Mouse (Mus musculus) adrenal gland, postnatal 14 days (tissue): ENCODE results near the gene Ndufaf2. TPM values are rescaled to one million over a fixed set of nuclear protein-coding genes. Genes with fewer than 3 reads are reported as not detected.

Source experiments
- DNase-seq: peaks from one replicate; pipeline ENCODE4 v3.0.0; 2021; ENCODE audit warnings: mixed read lengths
- total RNA-seq: library from RNA; stranded (reverse); gene quantifications from 2 replicates; pipeline ENCODE4 v1.2.3, GENCODE M21; 2021

The Ndufaf2 gene
- total RNA-seq, 1 experiment from 2014 or later, result 40.5 TPM

DNA sequence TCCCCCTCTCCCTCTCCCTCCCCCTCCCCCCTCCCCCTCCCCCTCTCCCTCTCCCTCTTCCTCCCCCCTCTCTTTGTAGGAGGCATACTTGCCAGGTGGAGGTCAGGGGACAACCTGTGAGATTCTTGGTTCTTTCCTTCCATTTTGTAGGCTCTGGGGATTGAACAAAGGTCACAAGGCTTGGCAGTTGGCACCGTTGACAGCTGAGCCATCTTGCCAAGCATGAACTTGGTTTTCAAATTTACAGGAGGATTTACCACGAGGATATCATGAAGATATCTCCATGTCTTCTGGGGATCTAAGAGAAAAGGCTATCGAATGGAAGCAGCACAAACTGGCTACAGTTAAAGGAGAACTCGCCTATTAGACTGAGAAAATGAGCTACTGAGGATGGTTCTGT is 196.9 kb downstream of the Ndufaf2 start:
- no peak for DNase-seq

DNA sequence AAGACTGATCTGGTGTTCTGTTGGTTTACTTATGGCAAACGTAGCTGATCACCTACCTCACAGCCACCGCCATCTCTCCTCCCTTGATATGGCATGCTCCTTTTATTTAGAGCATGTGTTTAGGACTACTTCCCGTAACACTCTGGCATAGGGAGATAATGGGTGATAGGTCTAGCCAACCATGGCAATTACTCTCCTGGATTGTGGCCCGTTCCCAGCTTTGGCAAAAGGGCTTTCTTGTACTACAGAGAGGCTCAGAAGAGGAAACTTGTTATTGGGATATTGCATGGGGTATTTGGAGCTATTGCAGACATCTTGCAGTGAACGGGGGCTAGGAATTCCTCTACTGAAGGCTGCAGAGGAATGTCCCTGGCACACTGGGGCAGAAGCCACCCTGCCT is 197.9 kb downstream of the Ndufaf2 start:
- DNase-seq, result peak; percentile 51

DNA sequence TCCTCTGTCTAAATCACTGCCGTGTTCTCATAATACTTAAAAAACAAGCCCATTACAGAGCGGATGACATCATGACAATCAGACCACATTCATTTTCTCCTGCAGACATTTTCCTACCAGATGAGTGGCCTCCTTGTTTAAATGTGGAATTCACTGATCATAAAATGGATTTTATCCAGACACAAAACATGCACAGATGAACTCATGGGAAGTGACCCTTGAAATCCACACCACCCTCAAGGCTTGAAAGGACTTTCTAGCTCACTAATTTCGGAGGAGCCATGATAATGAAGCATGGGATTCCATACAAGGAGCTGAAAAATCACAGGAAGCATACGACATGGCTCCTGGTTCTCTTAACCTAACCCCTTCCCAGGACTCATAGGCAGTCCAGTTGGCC is 198.5 kb downstream of the Ndufaf2 start:
- no peak for DNase-seq

DNA sequence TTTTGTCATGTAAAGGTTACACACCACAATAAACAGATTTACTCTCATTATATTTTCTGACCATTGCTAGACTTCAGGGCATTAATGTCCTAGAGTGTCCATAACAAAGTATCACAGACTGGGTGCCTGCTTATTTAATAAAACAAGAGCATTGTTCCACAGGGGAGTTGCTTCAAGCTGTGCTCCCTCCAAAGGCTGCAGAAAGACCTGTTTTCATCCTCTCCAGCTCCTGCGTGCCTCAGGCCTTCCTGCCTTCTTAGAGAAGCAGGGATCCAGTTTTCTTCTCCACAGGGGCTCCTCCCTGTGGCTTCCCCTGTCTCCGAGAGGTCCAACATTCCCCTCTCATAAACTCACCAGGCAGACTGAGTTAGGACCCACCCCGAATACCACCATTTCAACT is 202.2 kb downstream of the Ndufaf2 start:
- DNase-seq, result no peak

DNA sequence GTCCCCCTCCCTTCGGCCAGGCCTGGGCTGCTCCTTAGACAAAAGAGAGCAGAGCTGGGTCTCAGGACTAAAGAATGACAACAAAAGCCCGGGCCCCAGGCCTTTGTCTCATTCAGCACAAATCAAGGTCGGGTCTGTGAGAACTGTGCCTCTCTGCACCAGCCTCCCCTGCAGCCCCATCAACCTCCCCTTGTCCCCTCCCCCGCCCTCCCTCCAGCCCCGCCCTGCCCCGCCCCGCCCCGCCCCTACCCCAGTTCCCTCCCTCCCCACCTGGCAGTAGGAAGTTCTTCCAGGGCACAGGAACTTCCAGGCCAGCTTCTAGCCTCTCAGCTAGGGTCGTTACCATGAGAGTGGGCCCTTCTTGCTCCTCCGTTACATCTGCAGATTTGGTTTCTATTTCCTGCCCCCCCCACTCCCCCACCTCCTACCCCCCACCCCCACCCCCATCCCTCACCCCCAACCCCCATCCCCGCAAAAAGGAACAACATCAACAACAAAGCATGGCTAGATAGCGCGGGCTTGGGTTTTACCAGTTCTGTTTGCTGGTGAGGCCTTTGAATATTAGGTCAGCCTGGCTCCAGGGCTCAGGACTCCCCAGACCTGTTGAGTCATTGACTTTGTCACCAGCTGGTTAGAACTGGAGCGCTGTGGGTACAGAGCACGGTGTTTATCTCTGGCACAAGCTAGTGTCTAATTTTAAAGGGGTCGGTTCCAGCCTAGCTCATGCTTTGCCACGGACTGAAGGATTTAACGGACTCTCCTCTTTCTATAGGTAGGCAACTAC is 202.9 kb downstream of the Ndufaf2 start:
- peak; percentile 67 for DNase-seq

DNA sequence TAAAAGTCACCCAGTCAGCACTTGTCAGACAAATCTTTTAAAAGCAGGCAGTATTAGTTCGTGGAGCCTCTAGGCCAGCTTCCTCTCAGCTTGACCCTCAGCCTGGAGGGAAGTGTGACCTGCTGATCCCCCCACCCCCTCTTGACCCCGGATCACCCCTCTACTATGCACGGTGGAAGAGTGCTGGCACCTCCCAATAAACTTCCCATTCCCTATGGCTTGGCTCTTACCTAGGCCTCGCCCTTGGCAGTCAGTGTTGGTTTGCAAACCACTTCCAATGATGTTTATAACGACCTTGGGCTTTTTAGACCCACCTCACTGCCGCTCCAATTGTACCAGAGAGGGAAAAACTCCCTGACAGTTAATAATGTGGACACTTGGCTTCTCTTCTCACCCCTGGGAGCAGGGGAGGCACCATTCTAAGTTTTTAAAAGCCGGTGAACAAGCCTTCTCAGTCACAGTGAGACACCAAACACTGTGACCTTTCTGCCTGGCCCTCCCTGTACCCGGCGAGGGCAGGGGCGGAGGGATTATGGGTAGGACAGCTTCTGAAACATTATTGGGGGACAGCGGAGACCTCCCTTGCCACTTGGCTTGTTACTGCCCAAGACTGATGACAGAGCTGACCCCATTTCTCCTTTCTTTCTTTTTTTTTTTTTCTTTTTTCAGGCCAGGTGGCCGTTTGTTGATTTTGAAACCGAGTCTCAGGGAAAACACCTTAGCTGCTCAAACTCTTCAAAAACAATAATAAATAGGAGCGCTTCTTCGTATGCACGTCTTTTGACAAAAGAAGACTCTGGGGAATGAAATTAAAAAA is 203.8 kb downstream of the Ndufaf2 start:
- DNase-seq, result no peak

DNA sequence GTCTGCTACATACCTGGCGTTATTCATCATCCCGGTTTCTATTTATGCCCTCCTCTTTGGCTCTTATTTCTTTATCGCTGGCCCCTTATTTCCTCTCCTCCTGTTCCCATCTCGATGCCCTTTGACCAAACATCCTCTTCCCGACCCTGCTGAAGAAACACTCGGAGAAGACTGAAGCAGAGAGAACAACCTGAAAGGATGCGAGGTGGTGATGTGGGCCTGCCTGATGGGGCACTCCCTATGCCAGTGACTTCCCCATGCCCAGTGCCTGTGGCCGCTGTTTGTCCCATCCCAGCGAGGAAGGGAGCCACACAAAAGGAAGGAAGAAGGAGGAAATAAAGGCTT is 204.4 kb downstream of the Ndufaf2 start:
- DNase-seq, result no peak

Other genes starting within 250 kb of the Ndufaf2 start
- 41.1 and 42.2 TPM in 2 replicates for gene Smim15, start 114.2 kb downstream of the Ndufaf2 start, total RNA-seq
- gene Ercc8, start 108 bp upstream of the Ndufaf2 start, total RNA-seq, result 11.2 and 12.5 TPM in 2 replicates
- gene Elovl7, start 55.8 kb upstream of the Ndufaf2 start, total RNA-seq, result 3.2 and 3.5 TPM in 2 replicates
- 3.8 and 3.9 TPM in 2 replicates for gene Depdc1b, start 157.7 kb upstream of the Ndufaf2 start, total RNA-seq